Mouse (Mus musculus) CH12.LX (cell line): ENCODE data around the gene Fbxl14. TPM values are rescaled to one million over a fixed set of nuclear protein-coding genes. Genes with fewer than 3 reads are reported as not detected.

ENCODE experiments used
- DNase-seq: peaks from one replicate; pipeline ENCODE4 v3.0.0-alpha.2; 2013; ENCODE audit errors: extremely low read depth
- H3K27ac ChIP-seq: 2 replicates; pipeline ENCODE4 v1.5.1; 2012; ENCODE audit warnings: low read depth, mild to moderate bottlenecking, control low read depth, moderate library complexity; ENCODE audit not compliant: insufficient read depth
- H3K27me3 ChIP-seq: replicated peaks from 2 replicates; pipeline ENCODE3; 2012; ENCODE audit warnings: inconsistent platforms
- H3K36me3 ChIP-seq, 2 experiments: replicated peaks in 1 of 2; 2 replicates each; pipeline versions ENCODE3 to v1.6.1; 2012; ENCODE audit warnings: inconsistent platforms in 1 of 2, low read length in 1 of 2, mild to moderate bottlenecking in 1 of 2, mixed read lengths in 1 of 2, moderate library complexity in 1 of 2; ENCODE audit not compliant: control insufficient read depth in 1 of 2, insufficient read depth in 1 of 2
- H3K4me1 ChIP-seq, 2 experiments: 2 replicates each; pipeline ENCODE4 v1.6.1; 2012; ENCODE audit warnings: inconsistent platforms in 1 of 2, moderate library complexity in 1 of 2; ENCODE audit not compliant: insufficient read depth in 2 of 2, control insufficient read depth in 1 of 2
- H3K4me2 ChIP-seq: 2 replicates; pipeline ENCODE4 v1.6.1; 2012; ENCODE audit warnings: low read depth, mild to moderate bottlenecking, control low read depth; ENCODE audit not compliant: poor library complexity, insufficient read depth, severe bottlenecking
- H3K4me3 ChIP-seq, 3 experiments: fragments of 150-350 bp in 1 of 3; sonication (generic) in 1 of 3; replicated peaks in 1 of 3; 2 replicates each; pipeline versions ENCODE3 to v1.5.1; 2011 to 2012; ENCODE audit warnings: low read depth in 2 of 3, low read length in 2 of 3, mild to moderate bottlenecking in 2 of 3, moderate library complexity in 2 of 3, control low read depth in 1 of 3, improper control_type of control experiment in 1 of 3, inconsistent platforms in 1 of 3, mixed read lengths in 1 of 3; ENCODE audit not compliant: poor library complexity in 1 of 3
- H3K79me2 ChIP-seq: replicated peaks from 2 replicates; pipeline ENCODE4 v1.6.1; 2012; ENCODE audit warnings: mild to moderate bottlenecking, moderate library complexity; ENCODE audit not compliant: control insufficient read depth, poor library complexity, insufficient read depth, severe bottlenecking; ENCODE audit errors: extremely low read depth
- H3K9ac ChIP-seq: 2 replicates; pipeline ENCODE4 v1.6.1; 2012; ENCODE audit warnings: low read depth, mild to moderate bottlenecking, control low read depth, moderate library complexity; ENCODE audit not compliant: insufficient read depth
- H3K9me3 ChIP-seq: replicated peaks from 2 replicates; pipeline ENCODE3; 2012; ENCODE audit warnings: low read length, inconsistent platforms, mixed read lengths
- BHLHE40 ChIP-seq: IDR thresholded peaks from 2 replicates; pipeline ENCODE4 v1.6.1; 2011; ENCODE audit warnings: mild to moderate bottlenecking, low read depth, low read length, improper control_type of control experiment
- CHD1 ChIP-seq: IDR thresholded peaks from 2 replicates; pipeline ENCODE4 v1.6.1; 2012; ENCODE audit warnings: low read depth, low read length, improper control_type of control experiment, inconsistent platforms
- CTCF ChIP-seq, 2 experiments: IDR thresholded peaks in 1 of 2; conservative IDR thresholded peaks in 1 of 2; 2 replicates each; pipeline ENCODE4 v1.5.1; 2011 to 2012; ENCODE audit warnings: low read depth in 2 of 2, low read length in 2 of 2, improper control_type of control experiment in 1 of 2, inconsistent platforms in 1 of 2, mild to moderate bottlenecking in 1 of 2, moderate library complexity in 1 of 2
- E2F4 ChIP-seq: IDR thresholded peaks from 2 replicates; pipeline ENCODE4 v1.6.1; 2011; ENCODE audit warnings: low read depth, low read length, improper control_type of control experiment; ENCODE audit not compliant: insufficient replicate concordance
- ELF1 ChIP-seq: IDR thresholded peaks from 2 replicates; pipeline ENCODE4 v1.6.1; 2014; ENCODE audit warnings: low read depth, mild to moderate bottlenecking, inconsistent platforms, low read length, improper control_type of control experiment
- EP300 ChIP-seq: IDR thresholded peaks from 2 replicates; pipeline ENCODE4 v1.6.1; 2011; ENCODE audit warnings: low read length, improper control_type of control experiment
- ETS1 ChIP-seq: conservative IDR thresholded peaks from 2 replicates; pipeline ENCODE4 v1.6.1; 2012; ENCODE audit warnings: low read depth, mild to moderate bottlenecking, inconsistent platforms, low read length, improper control_type of control experiment, moderate library complexity
- GABPA ChIP-seq: IDR thresholded peaks from 2 replicates; pipeline ENCODE4 v1.6.1; 2012; ENCODE audit warnings: low read depth, low read length, improper control_type of control experiment, inconsistent platforms; ENCODE audit not compliant: insufficient replicate concordance
- HCFC1 ChIP-seq: IDR thresholded peaks from 2 replicates; pipeline ENCODE4 v1.6.1; 2012; ENCODE audit warnings: low read depth, mild to moderate bottlenecking, inconsistent platforms, low read length, improper control_type of control experiment
- IRF4 ChIP-seq: IDR thresholded peaks from 2 replicates; pipeline ENCODE4 v1.6.1; 2014; ENCODE audit warnings: low read depth, mild to moderate bottlenecking, inconsistent platforms, low read length, improper control_type of control experiment
- JUND ChIP-seq: conservative IDR thresholded peaks from 2 replicates; pipeline ENCODE4 v1.6.1; 2011; ENCODE audit warnings: low read depth, low read length, improper control_type of control experiment
- KAT2A ChIP-seq: IDR thresholded peaks from 2 replicates; pipeline ENCODE4 v1.6.1; 2012; ENCODE audit warnings: low read length, improper control_type of control experiment, inconsistent platforms; ENCODE audit not compliant: insufficient replicate concordance
- MAZ ChIP-seq: IDR thresholded peaks from 2 replicates; pipeline ENCODE4 v1.6.1; 2012; ENCODE audit warnings: low read depth, mild to moderate bottlenecking, inconsistent platforms, low read length, improper control_type of control experiment, moderate library complexity
- MEF2A ChIP-seq: IDR thresholded peaks from 2 replicates; pipeline ENCODE4 v1.6.1; 2014; ENCODE audit warnings: low read depth, mild to moderate bottlenecking, inconsistent platforms, low read length, improper control_type of control experiment, borderline replicate concordance
- MXI1 ChIP-seq: IDR thresholded peaks from 2 replicates; pipeline ENCODE4 v1.6.1; 2011; ENCODE audit warnings: mild to moderate bottlenecking, low read depth, low read length, improper control_type of control experiment
- MYC ChIP-seq: IDR thresholded peaks from 2 replicates; pipeline ENCODE4 v1.6.1; 2011; ENCODE audit warnings: low read depth, mild to moderate bottlenecking, improper control_type of control experiment, low read length
- NRF1 ChIP-seq: IDR thresholded peaks from 2 replicates; pipeline ENCODE4 v1.6.1; 2014; ENCODE audit warnings: low read depth, mild to moderate bottlenecking, inconsistent platforms, low read length, improper control_type of control experiment, moderate library complexity
- POLR2A ChIP-seq: IDR thresholded peaks from 2 replicates; pipeline ENCODE4 v1.6.1; 2011; ENCODE audit warnings: low read depth, mild to moderate bottlenecking, improper control_type of control experiment, low read length
- POLR2AphosphoS2 ChIP-seq: IDR thresholded peaks from 2 replicates; pipeline ENCODE4 v1.6.1; 2011; ENCODE audit warnings: low read depth, low read length, improper control_type of control experiment
- RAD21 ChIP-seq: IDR thresholded peaks from 2 replicates; pipeline ENCODE4 v1.6.1; 2011; ENCODE audit warnings: low read depth, mild to moderate bottlenecking, low read length, improper control_type of control experiment, moderate library complexity
- SIN3A ChIP-seq: IDR thresholded peaks from 2 replicates; pipeline ENCODE4 v1.6.1; 2012; ENCODE audit warnings: low read length, improper control_type of control experiment, inconsistent platforms
- SMC3 ChIP-seq: IDR thresholded peaks from 2 replicates; pipeline ENCODE4 v1.6.1; 2011; ENCODE audit warnings: low read depth, low read length, improper control_type of control experiment
- TBP ChIP-seq: conservative IDR thresholded peaks from 2 replicates; pipeline ENCODE4 v1.6.1; 2011; ENCODE audit warnings: low read depth, low read length, improper control_type of control experiment
- UBTF ChIP-seq: IDR thresholded peaks from 2 replicates; pipeline ENCODE4 v1.6.1; 2012; ENCODE audit warnings: low read depth, mild to moderate bottlenecking, inconsistent platforms, low read length, improper control_type of control experiment, moderate library complexity
- ZC3H11A ChIP-seq: IDR thresholded peaks from 2 replicates; pipeline ENCODE4 v1.6.1; 2012; ENCODE audit warnings: low read depth, mild to moderate bottlenecking, inconsistent platforms, low read length, improper control_type of control experiment
- ZMIZ1 ChIP-seq: IDR thresholded peaks from 2 replicates; pipeline ENCODE4 v1.6.1; 2012; ENCODE audit warnings: low read depth, mild to moderate bottlenecking, inconsistent platforms, low read length, improper control_type of control experiment
- dilution Hi-C: fragments of 300-500 bp; cut with MboI; formaldehyde crosslinking; loops from 2 replicates; pipeline ENCODE4 v1.14.3; 2020; ENCODE audit warnings: low sequenced_read_pairs; ENCODE audit not compliant: extremely low pct_unique_long_range_greater_than_20kb, extremely low pct_ligation_motif_present
- in situ Hi-C: fragments of 300-500 bp; cut with MboI; formaldehyde crosslinking; loops from 3 replicates; pipeline ENCODE4 v1.14.3; 2019; ENCODE audit warnings: low sequenced_read_pairs, low pct_ligation_motif_present, low pct_unique_long_range_greater_than_20kb, mixed read lengths
- polyA plus RNA-seq: library from polyadenylated mRNA; unstranded; fragments of >175 nt; gene quantifications from 2 replicates; pipeline ENCODE4 v1.2.1, GENCODE M21; 2012; ENCODE audit warnings: low read depth; ENCODE audit not compliant: insufficient read length
- total RNA-seq, 2 experiments: library from RNA; depleted of rRNA; stranded (reverse); fragments of 300-350 nt in 1 of 2; fragments of >200 nt in 1 of 2; gene quantifications; 2 replicates each; pipeline ENCODE4 v1.2.3; 2012 to 2014

Gene Fbxl14
- total and polyA plus RNA-seq, 3 experiments: 29.9 to 32.0 (median 30.3) TPM

DNA sequence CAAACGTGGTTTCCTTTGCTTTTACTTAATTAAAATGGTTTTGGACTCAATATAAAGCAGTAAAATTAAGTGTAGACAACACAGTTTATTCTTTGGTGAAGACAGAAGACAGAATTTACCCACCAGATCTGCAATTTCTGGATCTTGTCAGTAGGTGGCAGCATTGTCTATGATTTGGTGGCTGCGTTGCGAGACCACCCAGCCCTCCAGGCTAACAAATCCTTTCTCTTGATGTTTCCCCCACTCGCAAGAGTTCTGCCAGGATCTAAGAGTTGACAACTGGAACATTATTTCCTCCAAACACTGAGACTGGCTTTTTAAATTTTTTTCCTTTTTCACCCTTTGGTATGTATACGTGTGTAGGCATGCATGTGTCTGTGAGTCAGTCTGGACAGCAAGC, 10.3 kb downstream of the Fbxl14 start:
- H3K4me1 ChIP-seq: 0 out of 4 replicates have a peak, but pooled peaks cover 0 to 3% of the 10 kb centered on the region in 2 experiments
- H3K4me2 ChIP-seq: no peak overlapping the region
- dilution Hi-C loops (no loop called here), in situ Hi-C loops (loop anchor here (10.0 to 25.0 kb wide), 4 partner anchors 298 to 823 kb away; partner anchors contain the start of gene Rad52)
- no peak overlapping the region for H3K27ac ChIP-seq
- H3K9ac ChIP-seq: no peak overlapping the region
- H3K9me3 ChIP-seq: no peaks in the 10 kb centered on the region
- peaks cover 0 to 4% of the 10 kb centered on the region in 2 experiments for H3K36me3 ChIP-seq
- DNase-seq: peak; percentile 40
- TF ChIP-seq JUND (0 out of 2 replicates have a peak, but pooled peaks have one; percentile 12), POLR2AphosphoS2 (no peak), SMC3 (peak; percentile 77), RAD21 (peak; percentile 98), NRF1 (no peak), EP300 (no peak), KAT2A (no peak), ZC3H11A (peak; percentile 65), ZMIZ1 (no peak), TBP (no peak), UBTF (no peak), CTCF (conservative IDR thresholded peaks at IDR 0.05 in 1 of 2, IDR thresholded peaks at IDR 0.05 in 1 of 2; ENCODE audit: low read depth in 2 of 2, low read length in 2 of 2) (peak; percentile 79 to 90)
- H3K4me3 ChIP-seq: no peak overlapping the region
- no peaks in the 10 kb centered on the region for H3K27me3 ChIP-seq
- H3K79me2 ChIP-seq: no peaks in the 10 kb centered on the region

DNA sequence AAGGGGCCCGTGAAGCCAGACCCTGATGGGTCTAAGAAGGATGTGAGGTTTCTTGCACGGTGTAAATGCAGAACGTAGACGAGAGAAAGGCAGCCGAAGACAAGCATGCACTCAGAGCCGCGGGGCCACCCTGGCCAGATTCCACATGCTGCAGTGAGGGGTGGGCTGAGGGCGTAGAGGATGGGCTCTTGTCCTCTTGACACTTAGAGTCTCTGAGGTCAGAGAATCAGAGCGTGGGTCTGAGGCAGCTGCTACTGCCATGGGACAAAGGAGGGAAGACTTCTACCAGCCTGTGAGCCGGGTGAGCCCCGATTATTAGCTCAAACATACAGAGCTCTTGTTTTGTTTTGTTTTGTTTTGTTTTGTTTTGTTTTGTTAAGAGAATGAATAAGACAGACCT, 11.1 kb downstream of the Fbxl14 start:
- Histone ChIP-seq H3K4me2 (no peak overlapping the region), H3K36me3 (peaks cover 0 to 2% of the 10 kb centered on the region in 2 experiments), H3K79me2 (no peaks in the 10 kb centered on the region), H3K9me3 (no peaks in the 10 kb centered on the region), H3K4me3 (no peak overlapping the region), H3K27ac (no peak overlapping the region), H3K4me1 (0 out of 4 replicates have a peak, but pooled peaks cover 0 to 3% of the 10 kb centered on the region in 2 experiments), H3K9ac (no peak overlapping the region), H3K27me3 (no peaks in the 10 kb centered on the region)
- no peak for DNase-seq
- dilution Hi-C loops: no loop called here
- in situ Hi-C loops: loop anchor here (25.0 kb wide), 3 partner anchors 297 to 822 kb away; partner anchors contain the start of gene Rad52
- TF ChIP-seq ETS1 (no peak), POLR2AphosphoS2 (no peak), E2F4 (no peak), CHD1 (no peak), SIN3A (no peak), MYC (no peak), MEF2A (no peak), MXI1 (no peak), POLR2A (no peak), HCFC1 (no peak), ZMIZ1 (no peak), UBTF (no peak), IRF4 (no peak), GABPA (no peak), NRF1 (no peak), JUND (no peak), MAZ (no peak), BHLHE40 (no peak), ELF1 (no peak)
